Mouse (Mus musculus) Patski (cell line): ENCODE results near the gene Snap91. TPM values are rescaled to one million over a fixed set of nuclear protein-coding genes. Genes with fewer than 3 reads are reported as not detected.
A peak's percentile ranks its signal among the peaks of the same experiment; 100 is the strongest.

Source experiments
- ATAC-seq: fragments of 100-300 bp; one replicate; pipeline ENCODE4 v1.8.0; 2021
- CTCF ChIA-PET: fragments of 350-600 bp; sonication (Branson Sonifier 250); formaldehyde crosslinking; loops from one replicate; lab custom pipeline; 2022; ENCODE audit warnings: inconsistent platforms; lab: Charles Lee
- POLR2A ChIA-PET: fragments of 350-600 bp; sonication (Branson Sonifier 250); formaldehyde crosslinking; loops from one replicate; lab custom pipeline; 2022; ENCODE audit warnings: antibody characterized with exemption, inconsistent platforms; lab: Charles Lee
- DNase-seq: peaks from one replicate; pipeline ENCODE4 v3.0.0-alpha.2; 2011; ENCODE audit warnings: low read depth, low spot score
- H3K27me3 ChIP-seq: fragments of 371-371 bp; one replicate; pipeline ENCODE4 v1.5.1; 2021
- CTCF ChIP-seq: fragments of 100-300 bp; IDR thresholded peaks from one replicate; pipeline ENCODE4 v1.5.1; 2021
- in situ Hi-C: fragments of 300-500 bp; cut with MboI; formaldehyde crosslinking; loops from 3 replicates; pipeline ENCODE4 v1.11.1; 2018; ENCODE audit warnings: low pct_unique_long_range_greater_than_20kb, mixed read lengths
- polyA plus RNA-seq: library from polyadenylated mRNA; unstranded; gene quantifications from one replicate; pipeline ENCODE4 v1.2.3, GENCODE M21; 2021

The Snap91 gene
- 16.7 TPM for polyA plus RNA-seq

DNA sequence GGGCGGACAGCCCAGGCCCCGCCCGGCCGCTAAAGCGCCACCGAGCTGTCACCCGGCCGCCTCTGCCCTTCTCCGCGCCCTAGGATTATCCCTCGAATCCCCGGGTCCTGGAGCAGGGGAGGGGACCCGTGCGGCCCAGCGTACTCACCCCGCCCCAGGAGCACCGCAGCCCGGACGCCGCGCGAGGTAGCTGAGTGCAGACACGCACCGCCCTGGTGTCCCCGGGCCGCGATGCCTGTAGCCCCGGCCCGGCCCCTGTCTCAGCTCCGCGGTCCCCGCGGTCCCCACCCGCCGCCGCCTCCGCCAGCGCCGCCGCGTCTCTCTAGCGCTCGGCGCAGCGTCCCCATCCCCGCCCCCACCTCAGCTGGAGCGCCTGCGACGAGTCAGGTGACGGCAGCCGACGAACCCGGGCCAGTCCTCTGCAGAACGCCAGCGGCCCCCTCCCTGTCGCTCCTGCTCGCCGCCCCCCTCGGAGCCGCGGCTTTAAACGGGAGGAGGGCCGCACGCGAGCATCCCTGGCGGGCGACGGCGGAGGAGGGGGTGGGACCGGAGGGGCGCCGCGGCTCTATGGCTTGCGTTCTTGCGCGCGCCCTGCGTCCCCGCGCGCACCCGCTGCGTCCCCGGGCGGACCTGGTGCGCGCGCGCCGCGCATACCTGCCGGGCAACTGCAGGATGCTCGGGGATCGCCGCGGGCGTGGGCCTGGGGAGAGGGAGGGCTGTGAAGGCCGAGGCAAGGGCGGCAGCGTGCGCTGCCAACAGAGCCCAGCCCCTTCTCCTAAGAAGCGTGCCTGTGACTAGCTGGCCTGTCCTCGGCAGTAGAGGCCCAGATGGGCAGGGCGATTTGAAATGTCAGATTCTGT is at the start of gene Snap91:
Gene Snap91 (minus strand): TSS at position 542 of the 860 bp plus-strand sequence.
- POLR2A ChIA-PET = interaction anchor here (0.6 kb wide), 1 partner anchor 167 kb away, joined by 4 read pairs; no protein-coding TSS in a partner anchor
- peaks cover 42% of the 10 kb centered on the region for H3K27me3 ChIP-seq
- in situ Hi-C loops = no loop called here
- CTCF ChIA-PET = interaction anchor here (1.8 kb wide), 1 partner anchor 10 kb away, joined by 5 read pairs; no protein-coding TSS in a partner anchor
- DNase-seq (no peak), ATAC-seq (peak; percentile 75)
- TF ChIP-seq CTCF = no peak

- POLR2A ChIA-PET = no interaction called here
- CTCF ChIA-PET = no interaction called here
- no peak for DNase-seq
- H3K27me3 ChIP-seq = no peaks in the 10 kb centered on the region
- peak; percentile 13 for TF ChIP-seq CTCF
- in situ Hi-C loops = no loop called here
- ATAC-seq = no peak
These were observed 46.1 kb upstream of the Snap91 start for GRCm38 (mm10) chr9:86926519-86926918.

DNA sequence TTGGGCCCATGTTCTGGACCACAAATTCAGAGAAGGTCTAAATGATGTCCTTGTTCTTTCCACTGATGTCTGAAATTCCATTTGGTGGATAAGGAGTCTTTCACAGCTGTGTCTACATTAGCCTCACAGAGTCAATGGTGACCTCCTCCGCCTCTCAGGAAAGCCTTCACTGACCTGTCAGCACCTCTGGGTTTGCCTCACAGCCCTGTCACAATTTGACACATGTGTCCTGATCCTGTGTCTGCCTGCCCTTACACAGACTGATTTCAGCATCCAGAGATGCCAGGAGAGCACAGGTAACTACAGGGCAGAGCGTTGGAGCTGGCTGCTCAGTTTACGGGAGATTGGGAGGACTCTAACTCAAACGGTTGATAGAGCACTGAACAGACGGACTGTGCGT is 45.2 kb upstream of the Snap91 start:
- TF ChIP-seq CTCF = no peak
- ATAC-seq = no peak
- POLR2A ChIA-PET = no interaction called here
- DNase-seq = no peak
- H3K27me3 ChIP-seq = no peaks in the 10 kb centered on the region
- CTCF ChIA-PET = no interaction called here
- in situ Hi-C loops = no loop called here

GRCm38 (mm10) chr9:86922430-86922829 is 42.0 kb upstream of the Snap91 start:
- DNase-seq (no peak), ATAC-seq (no peak)
- no peaks in the 10 kb centered on the region for H3K27me3 ChIP-seq
- no peak for TF ChIP-seq CTCF
- in situ Hi-C loops = no loop called here
- ChIA-PET POLR2A (no interaction called here), CTCF (no interaction called here)

- no peaks in the 10 kb centered on the region for H3K27me3 ChIP-seq
- ChIA-PET CTCF (no interaction called here), POLR2A (no interaction called here)
- no peak for ATAC-seq
- no peak for TF ChIP-seq CTCF
- in situ Hi-C loops = no loop called here
- DNase-seq = no peak
These were observed 36.1 kb upstream of the Snap91 start for GRCm38 (mm10) chr9:86916543-86916942.

DNA sequence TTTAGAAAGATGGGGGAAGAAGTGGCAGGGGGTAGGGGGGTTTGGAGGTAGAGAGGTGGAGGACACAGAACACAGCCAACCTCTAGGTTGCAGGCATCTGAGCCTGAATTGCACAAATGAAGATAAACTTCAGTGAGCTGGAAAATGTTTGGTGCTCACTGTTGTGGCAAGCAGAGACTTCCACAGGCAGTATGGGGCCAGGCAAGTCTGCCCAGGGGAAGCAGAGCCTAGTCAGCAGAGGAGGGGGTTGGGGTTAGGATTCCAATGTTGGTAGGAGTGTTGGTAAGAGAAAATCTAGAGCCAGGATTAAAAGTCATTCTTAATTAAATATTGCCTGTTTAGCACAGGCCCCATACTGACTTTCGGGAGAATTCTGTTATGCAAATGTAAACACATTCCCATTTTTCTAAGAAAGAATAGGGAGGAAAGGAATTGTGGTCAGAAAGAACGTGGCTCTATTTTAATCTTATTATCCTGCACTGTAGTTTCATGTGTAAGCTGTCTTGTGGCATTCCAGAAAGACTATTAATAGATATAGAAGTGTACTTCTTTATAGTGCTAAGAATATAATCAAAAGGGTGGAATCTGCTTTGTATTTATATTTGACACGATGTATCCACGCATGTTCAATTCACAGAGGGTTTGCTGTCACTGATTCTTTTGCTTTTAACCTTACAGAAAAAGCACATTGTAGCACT is 19.2 kb upstream of the Snap91 start:
- TF ChIP-seq CTCF = no peak
- POLR2A ChIA-PET = no interaction called here
- DNase-seq (no peak), ATAC-seq (peak; percentile 79)
- no peaks in the 10 kb centered on the region for H3K27me3 ChIP-seq
- in situ Hi-C loops = no loop called here
- CTCF ChIA-PET = no interaction called here

- POLR2A ChIA-PET = interaction anchor here (0.6 kb wide), 1 partner anchor 168 kb away, joined by 4 read pairs; no protein-coding TSS in a partner anchor
- in situ Hi-C loops = no loop called here
- no peak for DNase-seq
- H3K27me3 ChIP-seq = peaks cover 42% of the 10 kb centered on the region
- CTCF ChIA-PET = interaction anchor here (0.6 to 1.0 kb wide), 2 partner anchors 99 to 369 kb away, joined by 3 read pairs; no protein-coding TSS in a partner anchor
- no peak for TF ChIP-seq CTCF
- peak; percentile 64 for ATAC-seq
These were observed 990 bp downstream of the Snap91 start for GRCm38 (mm10) chr9:86879216-86880112.

DNA sequence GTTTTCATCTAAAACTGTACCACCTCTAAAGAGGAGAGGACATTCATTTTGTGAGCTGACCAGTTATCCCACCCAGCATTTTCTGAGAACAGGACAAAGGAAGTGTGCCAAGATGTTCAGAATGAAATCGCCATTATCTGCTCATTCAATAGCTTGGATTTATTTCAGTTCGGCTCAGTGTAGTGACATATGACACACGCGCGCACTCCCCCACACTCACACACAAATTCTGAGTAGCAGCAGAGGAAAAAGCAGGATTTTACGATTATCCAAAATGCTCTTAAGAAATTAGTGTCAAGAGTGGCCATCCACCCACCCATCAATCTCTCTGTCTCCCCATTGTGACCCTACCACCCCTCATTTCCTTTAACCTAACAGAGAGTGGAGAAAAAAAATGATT is 1.7 kb downstream of the Snap91 start:
- in situ Hi-C loops = no loop called here
- H3K27me3 ChIP-seq = peaks cover 42% of the 10 kb centered on the region
- CTCF ChIA-PET = interaction anchor here (1.0 kb wide), 1 partner anchor 100 kb away, joined by 3 read pairs; no protein-coding TSS in a partner anchor
- ATAC-seq (no peak), DNase-seq (no peak)
- TF ChIP-seq CTCF = no peak
- POLR2A ChIA-PET = no interaction called here

GRCm38 (mm10) chr9:86873681-86874080 is 6.8 kb downstream of the Snap91 start:
- ATAC-seq (no peak), DNase-seq (no peak)
- ChIA-PET CTCF (interaction anchor here (0.7 kb wide), 1 partner anchor 759 kb away, joined by 3 read pairs; no protein-coding TSS in a partner anchor), POLR2A (no interaction called here)
- no peak for TF ChIP-seq CTCF
- in situ Hi-C loops = no loop called here
- peaks cover 17% of the 10 kb centered on the region for H3K27me3 ChIP-seq
